Mouse (Mus musculus) left cerebral cortex, postnatal 25 days (tissue): ENCODE results near the gene Mug1. TPM values are rescaled to one million over a fixed set of nuclear protein-coding genes. Genes with fewer than 3 reads are reported as not detected.
"Not testable (repeated sequence)": the region's sequence is repeated elsewhere in the genome, so short reads cannot be mapped to it uniquely, and the experiment has no call there.

Experiments
- DNase-seq, 2 experiments: peaks; one replicate each; pipeline ENCODE4 v3.0.0; 2022; ENCODE audit warnings: low spot score in 2 of 2, mixed read lengths in 1 of 2
- intact Hi-C: fragments of 180-260 bp; cut with DNase I; formaldehyde crosslinking; loops from one replicate; pipeline ENCODE4 v1.15.1; 2025
- total RNA-seq, 2 experiments: library from RNA; stranded (reverse); gene quantifications; 2 replicates each; pipeline ENCODE4 v1.2.3; 2021

Mug1 gene
- not detected for total RNA-seq

DNA sequence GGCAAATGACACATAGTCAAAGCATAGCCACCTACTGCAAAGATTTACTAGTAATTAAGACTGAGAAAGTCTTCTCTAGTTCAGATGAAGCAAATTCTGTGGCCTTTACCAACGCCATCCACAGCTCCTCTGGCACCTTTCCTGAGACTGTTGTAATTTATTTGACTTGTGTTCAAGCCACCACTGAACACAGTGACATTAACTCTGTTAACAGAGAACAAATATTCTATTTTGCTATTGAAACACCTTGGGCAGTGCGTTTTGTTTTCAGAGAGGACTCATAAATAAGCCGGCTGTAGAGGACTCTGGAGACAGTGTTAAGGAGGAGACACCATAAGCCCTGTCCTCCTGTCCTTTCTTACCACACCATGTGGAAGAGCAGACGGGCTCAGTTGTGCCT, at the start of gene Mug1:
Mug1 (plus strand) TSS at position 271 of the 400 bp plus-strand sequence.
- intact Hi-C loops, DNase-seq: not testable (repeated sequence)

DNA sequence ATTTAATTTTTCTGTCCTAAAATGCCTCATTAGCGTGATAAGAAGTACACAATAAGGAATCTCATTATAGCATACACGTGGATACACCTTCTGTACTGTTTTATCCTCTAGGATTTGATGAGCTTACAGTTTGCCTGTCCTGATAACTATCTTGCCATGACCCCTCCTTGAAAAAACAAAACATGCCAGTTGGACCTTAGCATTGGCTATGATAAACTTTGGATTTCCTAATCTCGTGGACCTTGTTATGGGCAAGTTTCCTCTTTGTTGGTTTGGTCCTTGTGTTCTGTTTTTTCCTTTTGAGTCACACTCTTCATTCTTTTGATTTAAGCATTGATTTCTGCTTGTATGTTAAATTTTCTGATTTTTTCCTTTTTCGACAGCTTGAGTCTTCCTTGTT, 10.3 kb upstream of the Mug1 start:
- intact Hi-C loops: no loop called here
- DNase-seq: no peak

DNA sequence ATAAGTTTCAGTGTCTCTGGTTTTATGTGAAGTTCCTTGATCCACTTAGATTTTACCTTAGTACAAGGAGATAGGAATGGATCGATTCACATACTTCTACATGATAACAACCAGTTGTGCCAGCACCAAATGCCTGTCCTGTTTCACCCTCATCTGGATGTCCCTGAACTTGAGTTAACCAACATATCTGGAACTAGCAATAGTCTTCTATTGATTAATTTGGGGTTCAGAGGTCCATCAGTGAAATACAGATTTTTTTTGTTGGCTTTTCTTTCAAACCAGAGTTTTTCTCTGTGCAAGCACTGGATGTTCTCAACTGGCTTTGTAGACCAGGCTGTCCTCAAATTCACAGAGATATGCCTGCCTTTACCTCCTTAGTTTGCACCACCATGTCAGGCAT, 2.0 kb upstream of the Mug1 start:
- intact Hi-C loops: no loop called here
- no peak for DNase-seq

DNA sequence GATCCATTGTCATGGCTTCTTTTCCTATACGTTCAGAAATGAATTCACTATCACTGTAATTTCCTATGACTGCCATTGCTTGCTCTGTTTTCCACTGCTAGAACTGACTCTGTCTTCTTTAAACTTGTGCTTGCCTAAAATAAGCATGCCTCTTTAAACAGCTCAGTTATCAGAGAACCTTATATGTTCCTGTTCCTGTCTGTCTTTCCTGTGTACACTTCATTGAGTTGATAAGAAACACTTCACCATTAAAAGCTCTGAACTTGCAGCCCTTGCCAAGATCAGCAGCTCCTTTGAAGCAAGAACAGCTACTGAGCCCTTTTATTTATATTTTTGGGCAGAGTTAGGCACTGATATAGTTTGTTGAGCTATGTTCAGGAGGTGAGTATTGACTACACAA, 10.0 kb downstream of the Mug1 start:
- intact Hi-C loops: no loop called here

More for the DNA sequence above, 10.0 kb downstream of the Mug1 start:
- no peak for DNase-seq

Other genes with a start within 250 kb of the Mug1 start
- gene A2m, start 203.2 kb upstream of the Mug1 start, total RNA-seq: 1 to 10 TPM; 2.6 to 3.0 TPM
- gene Gm7298, start 105.6 kb upstream of the Mug1 start, total RNA-seq: not detected
- gene Mug2, start 168.2 kb downstream of the Mug1 start, total RNA-seq: not detected